Mouse (Mus musculus) intestine, embryonic 15.5 days (tissue): ENCODE measurements at regions not wholly inside any gene's neighbourhood (a gene's known extent, or its start where the extent isn't known, plus 50 kb on each side); places are given as distances from the start of the nearest gene placed in this dataset.
"Not testable (repeated sequence)": the region's sequence is repeated elsewhere in the genome, so short reads cannot be mapped to it uniquely, and the experiment has no call there.

Experiments
- ATAC-seq: fragments of 200-750 bp; cut with Nextera tagmentation; 2 replicates; pipeline ENCODE4 v1.8.0; 2017; ENCODE audit warnings: moderate TSS enrichment, moderate library complexity
- H3K27ac ChIP-seq: fragments of 300-500 bp; sonication (generic); 2 replicates; pipeline ENCODE4 v1.5.1; 2015; ENCODE audit warnings: mild to moderate bottlenecking, inconsistent platforms
- H3K27me3 ChIP-seq: fragments of 300-500 bp; sonication (generic); replicated peaks from 2 replicates; pipeline ENCODE4 v1.6.1; 2015; ENCODE audit warnings: inconsistent platforms
- H3K36me3 ChIP-seq: fragments of 300-500 bp; sonication (generic); 2 replicates; pipeline ENCODE4 v1.6.1; 2015; ENCODE audit warnings: inconsistent platforms
- H3K4me1 ChIP-seq: fragments of 300-500 bp; sonication (generic); replicated peaks from 2 replicates; pipeline ENCODE4 v1.6.1; 2015; ENCODE audit warnings: inconsistent platforms
- H3K4me2 ChIP-seq: fragments of 300-500 bp; sonication (generic); replicated peaks from 2 replicates; pipeline ENCODE4 v1.6.1; 2015; ENCODE audit warnings: mild to moderate bottlenecking, inconsistent platforms
- H3K4me3 ChIP-seq: fragments of 300-500 bp; sonication (generic); replicated peaks from 2 replicates; pipeline ENCODE4 v1.5.1; 2015; ENCODE audit warnings: inconsistent platforms
- H3K9ac ChIP-seq: fragments of 300-500 bp; sonication (generic); 2 replicates; pipeline ENCODE4 v1.6.1; 2015; ENCODE audit warnings: inconsistent platforms
- H3K9me3 ChIP-seq: fragments of 300-500 bp; sonication (generic); 2 replicates; pipeline ENCODE4 v1.6.1; 2016; ENCODE audit warnings: inconsistent platforms
- WGBS: fragments of 180-500 bp; shearing (Covaris S2); methylation state at CpG from one replicate; pipeline ENCODE4 v1.1.7; 2015; 5-methylcytosine and 5-hydroxymethylcytosine counted together

- no peaks in the 10 kb centered on the region for H3K9me3 ChIP-seq
- no peaks in the 10 kb centered on the region for H3K4me1 ChIP-seq
- 48% methylated on average over 2 of the region's 2 CpGs for WGBS
- H3K27ac ChIP-seq, result no peak overlapping the region
- no peak overlapping the region for H3K4me2 ChIP-seq
- no peaks in the 10 kb centered on the region for H3K36me3 ChIP-seq
- no peak overlapping the region for H3K4me3 ChIP-seq
- ATAC-seq, result no peak
- H3K27me3 ChIP-seq, result no peaks in the 10 kb centered on the region
- H3K9ac ChIP-seq, result no peak overlapping the region
These were observed 987.6 kb upstream of the Gm38303 start for GRCm38 (mm10) chr3:11323101-11323500.

- no peak overlapping the region for H3K4me2 ChIP-seq
- no peaks in the 10 kb centered on the region for H3K27me3 ChIP-seq
- H3K9ac ChIP-seq, result no peak overlapping the region
- no peaks in the 10 kb centered on the region for H3K9me3 ChIP-seq
- no peaks in the 10 kb centered on the region for H3K36me3 ChIP-seq
- WGBS, result 79% methylated on average over 3 of the region's 3 CpGs
- no peaks in the 10 kb centered on the region for H3K4me1 ChIP-seq
- no peak overlapping the region for H3K4me3 ChIP-seq
- ATAC-seq, result no peak
- H3K27ac ChIP-seq, result no peak overlapping the region
These were observed 957.5 kb upstream of the Gm38303 start for GRCm38 (mm10) chr3:11293001-11293400.

- WGBS, result 77% methylated on average over 3 of the region's 3 CpGs
- H3K9ac ChIP-seq, result no peak overlapping the region
These were observed 925.6 kb upstream of the Gm38303 start for GRCm38 (mm10) chr3:11261052-11261451.

GRCm38 (mm10) chr3:11213996-11214395 is 878.5 kb upstream of the Gm38303 start:
- Histone ChIP-seq H3K36me3 (no peaks in the 10 kb centered on the region), H3K9ac (no peak overlapping the region), H3K4me1 (no peaks in the 10 kb centered on the region), H3K27ac (no peak overlapping the region), H3K9me3 (no peaks in the 10 kb centered on the region), H3K4me3 (no peak overlapping the region), H3K27me3 (no peaks in the 10 kb centered on the region), H3K4me2 (no peak overlapping the region)
- ATAC-seq, result no peak
- whole genome bisulfite sequencing, result 94% methylated on average over 2 of the region's 2 CpGs

More at GRCm38 (mm10) chr3:11261052-11261451, 925.6 kb upstream of the Gm38303 start:
- no peak overlapping the region for H3K4me2 ChIP-seq
- no peaks in the 10 kb centered on the region for H3K4me1 ChIP-seq
- H3K27ac ChIP-seq, result no peak overlapping the region
- H3K4me3 ChIP-seq, result no peak overlapping the region
- no peaks in the 10 kb centered on the region for H3K9me3 ChIP-seq
- no peaks in the 10 kb centered on the region for H3K36me3 ChIP-seq
- ATAC-seq, result no peak
- no peaks in the 10 kb centered on the region for H3K27me3 ChIP-seq

GRCm38 (mm10) chr3:11212921-11213648 is 877.6 kb upstream of the Gm38303 start:
- not testable (repeated sequence) for H3K27ac ChIP-seq, H3K9me3 ChIP-seq, ATAC-seq, H3K4me1 ChIP-seq, H3K9ac ChIP-seq, H3K4me3 ChIP-seq, H3K36me3 ChIP-seq, H3K27me3 ChIP-seq
- peak overlapping the region; percentile 24; the same call in 1 of the 2 replicates for H3K4me2 ChIP-seq
- 22% methylated on average over 9 of the region's 9 CpGs for WGBS

GRCm38 (mm10) chr3:11212290-11212912 is 876.9 kb upstream of the Gm38303 start:
- H3K9me3 ChIP-seq, H3K4me2 ChIP-seq, H3K4me1 ChIP-seq, H3K9ac ChIP-seq, H3K27ac ChIP-seq, ATAC-seq, H3K4me3 ChIP-seq, H3K36me3 ChIP-seq, H3K27me3 ChIP-seq: not testable (repeated sequence)
- 79% methylated on average over 4 of the region's 4 CpGs for WGBS

- not testable (repeated sequence) for H3K4me3 ChIP-seq, H3K9ac ChIP-seq, H3K27ac ChIP-seq, ATAC-seq, H3K9me3 ChIP-seq, H3K27me3 ChIP-seq, H3K4me1 ChIP-seq, H3K36me3 ChIP-seq, H3K4me2 ChIP-seq
- 85% methylated on average over 9 of the region's 10 CpGs for WGBS
These were observed 875.7 kb upstream of the Gm38303 start for GRCm38 (mm10) chr3:11210920-11211811.

- H3K9me3 ChIP-seq, result no peaks in the 10 kb centered on the region
These were observed 838.5 kb upstream of the Gm38303 start for GRCm38 (mm10) chr3:11174002-11174401.

GRCm38 (mm10) chr3:11155350-11155749 is 819.9 kb upstream of the Gm38303 start:
- no peaks in the 10 kb centered on the region for H3K9me3 ChIP-seq
- no peaks in the 10 kb centered on the region for H3K36me3 ChIP-seq
- no peak overlapping the region for H3K9ac ChIP-seq
- H3K27ac ChIP-seq, result no peak overlapping the region
- H3K4me2 ChIP-seq, result no peak overlapping the region
- no peak overlapping the region for H3K4me3 ChIP-seq
- ATAC-seq, result no peak
- 53% methylated on average over 1 of the region's 1 CpGs for WGBS
- no peaks in the 10 kb centered on the region for H3K27me3 ChIP-seq
- H3K4me1 ChIP-seq, result no peaks in the 10 kb centered on the region

More at GRCm38 (mm10) chr3:11174002-11174401, 838.5 kb upstream of the Gm38303 start:
- Histone ChIP-seq H3K36me3 (no peaks in the 10 kb centered on the region), H3K4me1 (no peaks in the 10 kb centered on the region), H3K27ac (no peak overlapping the region), H3K4me3 (no peak overlapping the region), H3K9ac (no peak overlapping the region), H3K4me2 (no peak overlapping the region), H3K27me3 (no peaks in the 10 kb centered on the region)
- ATAC-seq, result no peak
- 75% methylated on average over 2 of the region's 2 CpGs for WGBS
